Mouse (Mus musculus) stomach, postnatal 0 days (tissue): ENCODE data around the gene Ugt1a6a. TPM values are rescaled to one million over a fixed set of nuclear protein-coding genes. Genes with fewer than 3 reads are reported as not detected.
"Not testable (repeated sequence)": the region's sequence is repeated elsewhere in the genome, so short reads cannot be mapped to it uniquely, and the experiment has no call there.

ENCODE experiments used
- ATAC-seq: fragments of 200-750 bp; cut with Nextera tagmentation; 2 replicates; pipeline ENCODE4 v1.8.0; 2017; ENCODE audit not compliant: low FRiP score, low TSS enrichment
- DNase-seq: peaks from one replicate; pipeline ENCODE4 v3.0.0-alpha.2; 2016; ENCODE audit warnings: low spot score
- H3K27ac ChIP-seq: fragments of 300-500 bp; sonication (generic); replicated peaks from 2 replicates; pipeline ENCODE4 v1.5.1; 2014; ENCODE audit warnings: mild to moderate bottlenecking, control low read depth
- H3K27me3 ChIP-seq: fragments of 300-500 bp; sonication (generic); 2 replicates; pipeline ENCODE4 v1.6.1; 2014; ENCODE audit warnings: low read length; ENCODE audit not compliant: control insufficient read depth, insufficient read depth
- H3K36me3 ChIP-seq: fragments of 300-500 bp; sonication (generic); 2 replicates; pipeline ENCODE4 v1.6.1; 2014; ENCODE audit warnings: low read length, mixed read lengths; ENCODE audit not compliant: control insufficient read depth, insufficient read depth
- H3K4me1 ChIP-seq: fragments of 300-500 bp; sonication (generic); replicated peaks from 2 replicates; pipeline ENCODE4 v1.6.1; 2014; ENCODE audit warnings: antibody characterized with exemption; ENCODE audit not compliant: control insufficient read depth, insufficient read depth
- H3K4me2 ChIP-seq: fragments of 300-500 bp; sonication (generic); replicated peaks from 2 replicates; pipeline ENCODE4 v1.6.1; 2014; ENCODE audit warnings: low read depth, mild to moderate bottlenecking, control low read depth, moderate library complexity
- H3K4me3 ChIP-seq: fragments of 300-500 bp; sonication (generic); 2 replicates; pipeline ENCODE4 v1.5.1; 2014; ENCODE audit warnings: low read depth, low read length, control low read depth
- H3K9ac ChIP-seq: fragments of 300-500 bp; sonication (generic); 2 replicates; pipeline ENCODE4 v1.6.1; 2014; ENCODE audit warnings: mild to moderate bottlenecking, low read length, control low read depth, mixed read lengths
- H3K9me3 ChIP-seq: fragments of 300-500 bp; sonication (generic); 2 replicates; pipeline ENCODE4 v1.6.1; 2016; ENCODE audit warnings: low read length; ENCODE audit not compliant: control insufficient read depth
- CTCF ChIP-seq: IDR thresholded peaks from 2 replicates; pipeline ENCODE4 v1.5.1; 2016; ENCODE audit warnings: antibody characterized with exemption, low read depth, mild to moderate bottlenecking, moderate library complexity
- EP300 ChIP-seq: optimal IDR thresholded peaks from 2 replicates; pipeline ENCODE3; 2016; ENCODE audit warnings: antibody characterized with exemption
- WGBS: fragments of 180-500 bp; shearing (Covaris S2); extraction: QIAGEN DNeasy Blood & Tissue Kit; methylation state at CpG from one replicate; pipeline ENCODE4 v1.1.7; 2014; 5-methylcytosine and 5-hydroxymethylcytosine counted together
- polyA plus RNA-seq: library from polyadenylated mRNA; unstranded; fragments of >200 nt; fragmentation: Nextera tagmentation; extraction: Ambion mirVana; gene quantifications from 2 replicates; pipeline ENCODE4 v1.2.1, GENCODE M21; 2015

Gene Ugt1a6a
- polyA plus RNA-seq, 1 experiment from 2014 or later: 56.5 TPM

DNA sequence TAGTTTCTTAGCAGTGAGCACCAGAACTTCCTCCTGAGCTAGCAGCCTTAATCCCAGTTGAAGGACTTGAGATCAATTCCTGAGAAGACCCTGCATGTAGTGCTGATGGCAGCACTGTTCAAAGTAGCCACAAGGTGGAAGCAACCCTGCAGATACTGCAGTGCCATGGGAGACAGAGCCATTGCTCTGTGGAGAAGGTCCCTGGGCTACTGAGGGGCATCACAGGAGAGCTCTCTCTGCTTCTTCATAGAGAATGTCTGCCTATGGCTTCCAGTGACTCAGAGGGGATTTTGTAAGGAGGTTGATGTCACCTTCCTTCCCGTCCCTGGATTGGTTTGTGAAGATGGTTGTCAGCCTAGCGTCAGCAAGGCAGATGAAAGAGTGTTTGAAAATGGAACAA lies 15.5 kb downstream of the Ugt1a6a start:
- ATAC-seq (0 out of 2 replicates have a peak, but pooled peaks have one; percentile 31), DNase-seq (peak; percentile 18)
- H3K4me3 ChIP-seq, H3K36me3 ChIP-seq, H3K4me2 ChIP-seq, H3K9ac ChIP-seq, H3K27ac ChIP-seq, H3K9me3 ChIP-seq, H3K4me1 ChIP-seq, H3K27me3 ChIP-seq: not testable (repeated sequence)
- WGBS: 63% methylated on average over 2 of the region's 2 CpGs
- peak; percentile 66 for TF ChIP-seq CTCF

DNA sequence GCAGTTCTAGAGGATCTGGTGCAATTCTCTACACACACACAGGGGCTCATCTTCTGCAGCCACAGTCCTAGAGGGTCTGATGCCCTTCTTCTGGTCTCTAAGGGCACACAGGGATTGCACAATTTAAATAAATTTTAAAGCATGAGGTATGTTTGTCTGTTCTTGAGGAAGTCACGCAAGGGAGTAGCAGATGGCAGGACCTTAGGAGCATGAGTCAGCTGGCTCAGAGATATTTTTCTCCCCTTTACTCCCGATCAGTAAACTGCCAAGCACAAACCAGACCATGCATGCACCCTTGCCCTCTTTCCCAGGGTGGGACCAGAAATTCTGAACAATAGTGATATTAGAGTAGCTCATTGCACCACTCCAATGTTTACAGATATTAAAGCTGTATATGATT lies 23.8 kb downstream of the Ugt1a6a start:
- TF ChIP-seq CTCF (no peak), EP300 (no peak)
- 39% methylated on average over 2 of the region's 2 CpGs for WGBS
- no peaks in the 10 kb centered on the region for H3K4me1 ChIP-seq
- no peak overlapping the region for H3K27ac ChIP-seq
- H3K9ac ChIP-seq: no peak overlapping the region
- H3K4me3 ChIP-seq: no peak overlapping the region
- no peaks in the 10 kb centered on the region for H3K9me3 ChIP-seq
- ATAC-seq (peak; percentile 98), DNase-seq (peak; percentile 38)
- H3K4me2 ChIP-seq: no peak overlapping the region
- no peaks in the 10 kb centered on the region for H3K27me3 ChIP-seq
- H3K36me3 ChIP-seq: no peaks in the 10 kb centered on the region

DNA sequence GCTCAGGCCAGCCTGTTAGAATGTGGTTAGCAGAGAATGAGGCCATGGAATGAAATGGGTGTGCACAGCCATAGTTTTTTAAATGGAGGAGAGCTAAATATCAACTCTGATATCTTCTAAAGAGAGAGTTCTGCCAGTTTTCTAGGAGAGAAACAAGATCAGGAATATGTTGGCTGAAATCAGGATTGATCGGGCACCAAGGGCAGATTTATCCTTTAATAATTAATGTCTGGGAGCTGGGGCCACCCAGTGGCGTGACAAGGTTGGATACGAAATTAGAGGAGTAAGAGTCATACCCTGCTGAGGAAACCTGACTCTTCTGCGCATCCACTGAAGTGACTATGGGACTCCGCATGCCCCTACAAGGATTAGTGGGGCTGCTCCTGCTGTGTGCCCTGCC lies 31.1 kb downstream of the Ugt1a6a start, which contains the start of gene Ugt1a5:
TSS of gene Ugt1a5 (plus strand) at position 302 of the 400 bp plus-strand sequence.
- H3K36me3 ChIP-seq: no peaks in the 10 kb centered on the region
- TF ChIP-seq CTCF: no peak
- TF ChIP-seq EP300: no peak

DNA sequence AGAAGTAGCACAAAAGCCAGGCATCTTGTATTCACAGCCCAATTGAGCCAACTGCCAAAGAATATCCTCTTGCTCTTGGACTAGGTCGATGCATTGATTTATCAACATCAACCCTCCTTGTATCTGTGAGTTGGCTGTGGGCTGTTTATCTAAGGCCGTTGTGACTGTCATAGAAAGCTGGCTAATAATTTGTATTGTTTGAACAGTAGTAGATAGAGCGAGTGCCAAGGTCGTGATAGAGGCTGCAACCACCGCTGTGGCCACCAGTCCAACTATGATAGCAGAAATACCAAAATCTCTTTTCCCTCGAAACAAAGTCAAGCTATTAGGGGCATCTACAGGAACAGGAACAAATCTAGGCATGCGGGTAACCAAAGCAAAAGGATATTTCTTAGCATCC lies 37.6 kb downstream of the Ugt1a6a start:
- not testable (repeated sequence) for H3K4me1 ChIP-seq, DNase-seq, H3K4me3 ChIP-seq, ATAC-seq, H3K9me3 ChIP-seq, H3K27me3 ChIP-seq, H3K9ac ChIP-seq, H3K27ac ChIP-seq, H3K36me3 ChIP-seq, H3K4me2 ChIP-seq
- 74% methylated on average over 5 of the region's 7 CpGs for WGBS

More for the DNA sequence above, 31.1 kb downstream of the Ugt1a6a start, which contains the start of gene Ugt1a5:
- no peak for DNase-seq
- Histone ChIP-seq H3K27me3 (no peaks in the 10 kb centered on the region), H3K27ac (no peak within 1 kb of the TSS), H3K4me2 (no peak within 1 kb of the TSS), H3K9me3 (no peaks in the 10 kb centered on the region), H3K4me3 (no peak within 1 kb of the TSS), H3K9ac (no peak within 1 kb of the TSS), H3K4me1 (no peaks in the 10 kb centered on the region)
- WGBS: 88% methylated on average over 5 of the region's 5 CpGs
- ATAC-seq: no peak

DNA sequence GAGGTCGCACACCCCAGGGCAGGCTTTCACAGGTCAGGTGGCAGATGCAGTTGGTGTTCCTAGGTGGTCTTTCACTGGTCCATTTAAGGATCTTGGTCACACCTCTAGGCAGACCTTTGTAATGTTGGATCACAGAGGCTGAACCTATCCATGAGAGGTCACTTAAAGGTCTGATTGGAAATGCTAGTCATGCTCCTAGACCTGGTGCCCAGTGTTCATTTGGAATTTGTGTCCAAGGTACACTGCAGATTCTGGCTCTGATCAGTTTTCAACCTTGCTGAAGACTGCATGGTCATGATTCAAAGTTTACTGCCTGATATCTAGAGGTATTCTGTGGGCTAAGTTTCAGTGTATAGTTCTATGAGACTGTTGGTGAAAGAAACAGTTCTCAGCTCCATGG lies 45.0 kb downstream of the Ugt1a6a start:
- H3K4me3 ChIP-seq: no peak overlapping the region
- no peak overlapping the region for H3K4me2 ChIP-seq
- DNase-seq (no peak), ATAC-seq (no peak)
- H3K9ac ChIP-seq: no peak overlapping the region
- no peak for TF ChIP-seq CTCF
- TF ChIP-seq EP300: no peak
- no peaks in the 10 kb centered on the region for H3K4me1 ChIP-seq
- no peaks in the 10 kb centered on the region for H3K27me3 ChIP-seq
- H3K9me3 ChIP-seq: no peaks in the 10 kb centered on the region
- 86% methylated on average over 1 of the region's 1 CpGs for WGBS
- no peaks in the 10 kb centered on the region for H3K36me3 ChIP-seq
- H3K27ac ChIP-seq: no peak overlapping the region

DNA sequence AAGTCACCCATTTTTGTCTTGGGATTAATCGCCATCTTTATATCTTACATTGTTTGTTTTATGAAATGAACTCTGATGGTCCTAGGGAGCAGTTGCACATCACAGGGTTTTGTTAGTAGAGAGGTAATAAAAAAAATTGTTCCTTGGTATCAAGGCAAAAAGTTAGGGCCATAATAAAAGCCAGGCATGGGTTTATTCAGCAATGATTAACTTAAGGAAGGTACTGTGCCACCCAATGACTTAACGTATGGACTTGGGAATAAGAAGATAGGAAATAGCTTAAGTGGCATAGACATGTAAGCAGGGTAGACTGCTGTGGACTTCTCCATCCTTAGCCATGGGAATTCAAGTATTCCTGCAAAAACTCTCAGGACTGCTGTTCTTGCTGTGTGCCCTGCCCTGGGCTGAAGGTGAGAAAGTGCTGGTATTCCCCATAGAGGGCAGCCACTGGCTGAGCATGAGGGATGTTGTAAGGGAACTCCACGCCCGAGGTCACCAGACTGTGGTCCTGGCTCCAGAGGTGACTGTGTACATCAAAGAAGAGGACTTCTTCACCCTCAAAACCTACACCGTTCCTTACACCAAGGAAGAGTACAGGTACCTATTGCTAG lies 51.8 kb downstream of the Ugt1a6a start:
- Histone ChIP-seq H3K9ac (no peak overlapping the region), H3K4me3 (no peak overlapping the region), H3K9me3 (no peaks in the 10 kb centered on the region), H3K27ac (no peak overlapping the region), H3K36me3 (no peaks in the 10 kb centered on the region), H3K4me2 (no peak overlapping the region), H3K4me1 (no peaks in the 10 kb centered on the region), H3K27me3 (no peaks in the 10 kb centered on the region)
- no peak for ATAC-seq
- no peak for DNase-seq
- TF ChIP-seq EP300 (no peak), CTCF (no peak)
- WGBS: 84% methylated on average over 5 of the region's 5 CpGs
